Mouse (Mus musculus): ENCODE data around the gene Mpst. TPM values are rescaled to one million over a fixed set of nuclear protein-coding genes. Genes with fewer than 3 reads are reported as not detected.
A peak's percentile ranks its signal among the peaks of the same experiment; 100 is the strongest.

Gene Mpst
- polyA plus RNA-seq (2012; rRNA removed) = 83.4 and 130 TPM in 2 replicates

GRCm38 (mm10) chr15:78406293-78406934, at the start of gene Mpst:
Gene Mpst (plus strand): TSS chr15:78406416.
- TF ChIP-seq POLR2A (IDR thresholded peaks at IDR 0.05; ENCODE audit: borderline replicate concordance, extremely low read depth, insufficient read depth, insufficient read length, poor library complexity, severe bottlenecking) (peak; percentile 38; the same call in 1 of the 2 replicates), CTCF (IDR thresholded peaks at IDR 0.05; ENCODE audit: borderline replicate concordance, extremely low read depth, insufficient read depth, insufficient read length) (no peak)
- peak; percentile 95 for DNase-seq (ENCODE audit: low read depth)

- TF ChIP-seq CTCF (IDR thresholded peaks at IDR 0.05; ENCODE audit: borderline replicate concordance, extremely low read depth, insufficient read depth, insufficient read length) (no peak), POLR2A (IDR thresholded peaks at IDR 0.05; ENCODE audit: borderline replicate concordance, extremely low read depth, insufficient read depth, insufficient read length, poor library complexity, severe bottlenecking) (no peak)
- no peak for DNase-seq (ENCODE audit: low read depth)
These were observed 40.3 kb upstream of the Mpst start for GRCm38 (mm10) chr15:78365916-78366315.

- no peak for TF ChIP-seq CTCF (IDR thresholded peaks at IDR 0.05; ENCODE audit: borderline replicate concordance, extremely low read depth, insufficient read depth, insufficient read length)
- TF ChIP-seq POLR2A (IDR thresholded peaks at IDR 0.05; ENCODE audit: borderline replicate concordance, extremely low read depth, insufficient read depth, insufficient read length, poor library complexity, severe bottlenecking) = no peak
- DNase-seq (ENCODE audit: low read depth) = no peak
These were observed 39.3 kb upstream of the Mpst start for GRCm38 (mm10) chr15:78366875-78367274.

GRCm38 (mm10) chr15:78367811-78368210, 38.4 kb upstream of the Mpst start:
- DNase-seq (ENCODE audit: low read depth) = no peak
- TF ChIP-seq CTCF (IDR thresholded peaks at IDR 0.05; ENCODE audit: borderline replicate concordance, extremely low read depth, insufficient read depth, insufficient read length) = no peak

- DNase-seq (ENCODE audit: low read depth) = peak; percentile 39
- TF ChIP-seq CTCF (IDR thresholded peaks at IDR 0.05; ENCODE audit: borderline replicate concordance, extremely low read depth, insufficient read depth, insufficient read length) (peak; percentile 90), POLR2A (IDR thresholded peaks at IDR 0.05; ENCODE audit: borderline replicate concordance, extremely low read depth, insufficient read depth, insufficient read length, poor library complexity, severe bottlenecking) (no peak)
These were observed 37.3 kb upstream of the Mpst start for GRCm38 (mm10) chr15:78368926-78369346.

- TF ChIP-seq POLR2A (IDR thresholded peaks at IDR 0.05; ENCODE audit: borderline replicate concordance, extremely low read depth, insufficient read depth, insufficient read length, poor library complexity, severe bottlenecking) (no peak), CTCF (IDR thresholded peaks at IDR 0.05; ENCODE audit: borderline replicate concordance, extremely low read depth, insufficient read depth, insufficient read length) (no peak)
- no peak for DNase-seq (ENCODE audit: low read depth)
These were observed 36.6 kb upstream of the Mpst start for GRCm38 (mm10) chr15:78369641-78370040.

GRCm38 (mm10) chr15:78372796-78373195, 33.4 kb upstream of the Mpst start:
- DNase-seq (ENCODE audit: low read depth) = no peak
- TF ChIP-seq CTCF (IDR thresholded peaks at IDR 0.05; ENCODE audit: borderline replicate concordance, extremely low read depth, insufficient read depth, insufficient read length) = no peak
- TF ChIP-seq POLR2A (IDR thresholded peaks at IDR 0.05; ENCODE audit: borderline replicate concordance, extremely low read depth, insufficient read depth, insufficient read length, poor library complexity, severe bottlenecking) = no peak

GRCm38 (mm10) chr15:78374204-78374603, 32.0 kb upstream of the Mpst start:
- TF ChIP-seq CTCF (IDR thresholded peaks at IDR 0.05; ENCODE audit: borderline replicate concordance, extremely low read depth, insufficient read depth, insufficient read length) = no peak
- peak; percentile 54 for DNase-seq (ENCODE audit: low read depth)

- TF ChIP-seq CTCF (IDR thresholded peaks at IDR 0.05; ENCODE audit: borderline replicate concordance, extremely low read depth, insufficient read depth, insufficient read length) = no peak
- TF ChIP-seq POLR2A (IDR thresholded peaks at IDR 0.05; ENCODE audit: borderline replicate concordance, extremely low read depth, insufficient read depth, insufficient read length, poor library complexity, severe bottlenecking) = no peak
These were observed 28.4 kb upstream of the Mpst start for GRCm38 (mm10) chr15:78377859-78378258.

GRCm38 (mm10) chr15:78378556-78378955, 27.7 kb upstream of the Mpst start:
- TF ChIP-seq POLR2A (IDR thresholded peaks at IDR 0.05; ENCODE audit: borderline replicate concordance, extremely low read depth, insufficient read depth, insufficient read length, poor library complexity, severe bottlenecking) (no peak), CTCF (IDR thresholded peaks at IDR 0.05; ENCODE audit: borderline replicate concordance, extremely low read depth, insufficient read depth, insufficient read length) (no peak)
- DNase-seq (ENCODE audit: low read depth) = no peak

More at GRCm38 (mm10) chr15:78377859-78378258, 28.4 kb upstream of the Mpst start:
- DNase-seq (ENCODE audit: low read depth) = no peak

GRCm38 (mm10) chr15:78380208-78380607, 26.0 kb upstream of the Mpst start:
- no peak for TF ChIP-seq POLR2A (IDR thresholded peaks at IDR 0.05; ENCODE audit: borderline replicate concordance, extremely low read depth, insufficient read depth, insufficient read length, poor library complexity, severe bottlenecking)
- TF ChIP-seq CTCF (IDR thresholded peaks at IDR 0.05; ENCODE audit: borderline replicate concordance, extremely low read depth, insufficient read depth, insufficient read length) = no peak
- no peak for DNase-seq (ENCODE audit: low read depth)

- TF ChIP-seq CTCF (IDR thresholded peaks at IDR 0.05; ENCODE audit: borderline replicate concordance, extremely low read depth, insufficient read depth, insufficient read length) (no peak), POLR2A (IDR thresholded peaks at IDR 0.05; ENCODE audit: borderline replicate concordance, extremely low read depth, insufficient read depth, insufficient read length, poor library complexity, severe bottlenecking) (no peak)
- peak; percentile 67 for DNase-seq (ENCODE audit: low read depth)
These were observed 25.5 kb upstream of the Mpst start for GRCm38 (mm10) chr15:78380741-78381140.

All from brain, embryonic 14.5 days (tissue).